ENCODE assay signal across 15 mouse cellular contexts in the genomic region with DNA sequence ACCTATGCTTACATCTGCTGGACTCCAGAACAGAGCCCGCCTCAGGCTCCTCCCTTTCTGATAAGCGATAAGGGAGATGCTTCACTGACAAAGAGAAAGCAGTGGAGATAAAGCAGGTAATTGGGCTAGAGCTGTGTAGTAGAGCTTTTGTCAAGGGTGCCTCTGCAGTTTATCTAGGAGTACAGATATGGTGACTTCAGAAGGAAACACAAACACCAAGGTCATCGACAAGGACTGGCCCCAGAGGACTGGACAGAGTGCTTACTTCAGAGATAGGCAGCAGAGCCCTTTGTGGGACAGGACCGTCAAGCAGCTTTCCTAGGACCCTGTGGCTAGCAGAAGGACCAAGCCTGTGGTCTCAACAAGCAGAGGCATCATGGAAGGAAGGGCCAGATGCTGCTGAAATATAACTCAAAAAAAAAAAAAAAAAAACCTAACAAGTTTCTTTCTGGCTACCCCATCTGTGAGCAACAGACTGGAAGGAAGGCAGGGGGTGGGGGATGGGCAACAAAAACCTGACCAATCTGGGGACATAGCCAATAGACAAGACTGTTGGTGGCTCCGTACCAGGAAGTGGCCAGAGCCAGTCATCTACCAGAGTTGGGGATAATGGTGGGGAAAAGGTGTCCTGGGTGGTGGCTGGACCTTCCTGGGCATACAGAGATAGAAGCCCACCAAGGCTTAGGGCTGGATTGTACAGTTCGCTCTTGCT. TPM values are rescaled to one million over a fixed set of nuclear protein-coding genes. Genes with fewer than 3 reads are reported as not detected.
A peak's percentile ranks its signal among the peaks of the same experiment; 100 is the strongest.
DNase-seq lines count a peak whose midpoint lies in the region; ATAC-seq and TF ChIP-seq lines count a peak whose summit lies in the region.
"Had no signal": no experiment of that assay in that cellular context is flagged by ENCODE, and none has a peak within 500 bp of the region (broad histone marks: within the 10 kb centered on the region; RNA-seq: fewer than 3 reads in every experiment).

No protein-coding gene starts in this region.

- WGBS in cerebellum, adult 2 months: 75% methylated on average over 6 of the region's 6 CpGs
- WGBS in intestine, embryonic 15.5 days: 65% methylated on average over 6 of the region's 6 CpGs
- 61% methylated on average over 6 of the region's 6 CpGs for WGBS in intestine, embryonic 16.5 days
- 95% methylated on average over 6 of the region's 6 CpGs for WGBS in midbrain, postnatal 0 days

- no peaks in the 10 kb centered on the region for H3K27me3 ChIP-seq in cerebellum, adult 2 months (ENCODE audit: control insufficient read depth, insufficient read depth, low read length)
- no peaks in the 10 kb centered on the region for H3K27me3 ChIP-seq in intestine, embryonic 15.5 days (replicated peaks)
- H3K27me3 ChIP-seq in intestine, embryonic 16.5 days (replicated peaks; ENCODE audit: control insufficient read depth, insufficient read depth, low read length): no peaks in the 10 kb centered on the region
- H3K27me3 ChIP-seq in testis, adult 2 months (ENCODE audit: control insufficient read depth, insufficient read depth, low read length): no peaks in the 10 kb centered on the region
- no peaks in the 10 kb centered on the region for H3K27me3 ChIP-seq in midbrain, postnatal 0 days (ENCODE audit: insufficient read depth, low read length)
- H3K27me3 ChIP-seq: limb, embryonic 13.5 days had no signal

- H3K4me1 ChIP-seq in cerebellum, adult 2 months (ENCODE audit: control insufficient read depth, insufficient read depth, low read length): no peaks in the 10 kb centered on the region
- peaks cover 59% of the 10 kb centered on the region for H3K4me1 ChIP-seq in intestine, embryonic 15.5 days (replicated peaks)
- peaks cover 52% of the 10 kb centered on the region for H3K4me1 ChIP-seq in intestine, embryonic 16.5 days (ENCODE audit: control insufficient read depth, insufficient read depth, low read length)
- H3K4me1 ChIP-seq in testis, adult 2 months (ENCODE audit: control insufficient read depth, insufficient read depth, low read length): peaks cover 6% of the 10 kb centered on the region
- H3K4me1 ChIP-seq in midbrain, postnatal 0 days (ENCODE audit: insufficient read depth, low read length): no peaks in the 10 kb centered on the region

- no peak for TF ChIP-seq CTCF in cerebellum, adult 2 months (IDR thresholded peaks at IDR 0.05; ENCODE audit: borderline replicate concordance, insufficient read depth, low read depth, low read length)
- TF ChIP-seq CTCF in testis, adult 2 months (IDR thresholded peaks at IDR 0.05; ENCODE audit: control insufficient read depth, insufficient read depth, insufficient replicate concordance, low read depth, low read length): no peak
- no peak for TF ChIP-seq CTCF in midbrain, postnatal 0 days (IDR thresholded peaks at IDR 0.05)

- no peak overlapping the region for H3K9ac ChIP-seq in intestine, embryonic 15.5 days
- H3K9ac ChIP-seq in intestine, embryonic 16.5 days (ENCODE audit: low read depth, low read length): no peak overlapping the region
- H3K9ac ChIP-seq in midbrain, postnatal 0 days (replicated peaks; ENCODE audit: low read length, poor library complexity, severe bottlenecking): no peak overlapping the region
- H3K9ac ChIP-seq: limb, embryonic 13.5 days; lung, embryonic 14.5 days had no signal

- no peaks in the 10 kb centered on the region for H3K36me3 ChIP-seq in intestine, embryonic 15.5 days
- no peaks in the 10 kb centered on the region for H3K36me3 ChIP-seq in intestine, embryonic 16.5 days (ENCODE audit: control insufficient read depth, insufficient read depth, low read length)
- no peaks in the 10 kb centered on the region for H3K36me3 ChIP-seq in testis, adult 2 months (ENCODE audit: control insufficient read depth, insufficient read depth, low read length)
- no peaks in the 10 kb centered on the region for H3K36me3 ChIP-seq in midbrain, postnatal 0 days (ENCODE audit: insufficient read depth, low read length)

- DNase-seq in cerebellum, postnatal 14 days: peak; percentile 55 to 78
- no peak for DNase-seq in cerebellum, adult 2 months
- no peak for DNase-seq in testis, postnatal 14 days (ENCODE audit: low spot score)
- DNase-seq in testis, postnatal 10 days (ENCODE audit: low spot score): peak; percentile 72
- DNase-seq in midbrain, postnatal 0 days (ENCODE audit: low spot score): no peak
- DNase-seq: cerebellum, adult 18-20 months; gastrocnemius, postnatal 36 days; lung, embryonic 14.5 days had no signal

- TF ChIP-seq POLR2A in cerebellum, adult 2 months (IDR thresholded peaks at IDR 0.05; ENCODE audit: borderline replicate concordance, insufficient read depth, low read length): no peak
- TF ChIP-seq POLR2A in testis, adult 2 months (IDR thresholded peaks at IDR 0.05; ENCODE audit: control insufficient read depth, low read depth, low read length): no peak

- ATAC-seq in intestine, embryonic 15.5 days: no peak
- no peak for ATAC-seq in intestine, embryonic 16.5 days
- ATAC-seq in midbrain, postnatal 0 days (ENCODE audit: low FRiP score): no peak; the same call in 1 of the 2 replicates
- ATAC-seq: forebrain, embryonic 16.5 days; inflammation-experienced regulatory T-cells, adult 6 months had no signal

- no peak overlapping the region for H3K4me2 ChIP-seq in intestine, embryonic 15.5 days (replicated peaks)
- H3K4me2 ChIP-seq in intestine, embryonic 16.5 days (ENCODE audit: low read depth, low read length): no peak overlapping the region
- H3K4me2 ChIP-seq in midbrain, postnatal 0 days (ENCODE audit: low read depth, low read length, poor library complexity, severe bottlenecking): no peak overlapping the region
- H3K4me2 ChIP-seq: limb, embryonic 13.5 days; lung, embryonic 14.5 days had no signal

- H3K27ac ChIP-seq in cerebellum, adult 2 months (ENCODE audit: insufficient read depth, low read length): no peak overlapping the region
- peak overlapping the region; percentile 13; the same call in 1 of the 2 replicates for H3K27ac ChIP-seq in intestine, embryonic 15.5 days
- H3K27ac ChIP-seq in intestine, embryonic 16.5 days (ENCODE audit: low read length): no peak overlapping the region; the same call in 1 of the 2 replicates
- peak overlapping the region; percentile 34; the same call in 1 of the 2 replicates for H3K27ac ChIP-seq in testis, adult 2 months (ENCODE audit: control insufficient read depth, insufficient read depth, low read depth, low read length)
- no peak overlapping the region for H3K27ac ChIP-seq in midbrain, postnatal 0 days (ENCODE audit: low read depth, low read length)
- H3K27ac ChIP-seq: limb, embryonic 13.5 days had no signal

- no peaks in the 10 kb centered on the region for H3K9me3 ChIP-seq in intestine, embryonic 15.5 days
- no peaks in the 10 kb centered on the region for H3K9me3 ChIP-seq in intestine, embryonic 16.5 days (ENCODE audit: control insufficient read depth, low read length)
- no peaks in the 10 kb centered on the region for H3K9me3 ChIP-seq in midbrain, postnatal 0 days (ENCODE audit: low read length)
- H3K9me3 ChIP-seq: limb, embryonic 13.5 days had no signal

- H3K4me3 ChIP-seq in cerebellum, adult 2 months (replicated peaks; ENCODE audit: insufficient read depth, low read depth, low read length): no peak overlapping the region
- no peak overlapping the region for H3K4me3 ChIP-seq in intestine, embryonic 15.5 days (replicated peaks)
- no peak overlapping the region for H3K4me3 ChIP-seq in intestine, embryonic 16.5 days (ENCODE audit: low read length)
- no peak overlapping the region for H3K4me3 ChIP-seq in testis, adult 2 months (ENCODE audit: control insufficient read depth, low read depth, low read length)
- H3K4me3 ChIP-seq in midbrain, postnatal 0 days (ENCODE audit: low read depth, low read length): no peak overlapping the region
- H3K4me3 ChIP-seq: limb, embryonic 13.5 days; myocyte had no signal

RNA-seq across cellular contexts. Expression of a gene that starts 25.2 kb away (rescaled TPM):
- 29.2 and 34.2 TPM in 2 replicates for polyA plus RNA-seq in cerebellum, adult 2 months (2012; rRNA removed)
- polyA plus RNA-seq in intestine, embryonic 15.5 days (2015; fragmentation: Nextera tagmentation; extraction: Ambion mirVana): 21.1 and 22.9 TPM in 2 replicates
- 18.7 and 21.0 TPM in 2 replicates for polyA plus RNA-seq in intestine, embryonic 16.5 days (2015; fragmentation: Nextera tagmentation; extraction: Ambion mirVana)
- 4.8 and 6.6 TPM in 2 replicates for polyA plus RNA-seq in testis, adult 2 months (2012; rRNA removed)
- total RNA-seq in midbrain, postnatal 0 days (2014; rRNA removed): 33.3 and 38.7 TPM in 2 replicates
- polyA plus RNA-seq in midbrain, postnatal 0 days (2015; fragmentation: Nextera tagmentation; extraction: Ambion mirVana): 4.7 and 4.9 TPM in 2 replicates

Comparison
In these comparisons a context has a peak if more than half of its experiments do, and no peak if none do; other contexts are left out.
1. DNase-seq: peak in cerebellum, postnatal 14 days (2 of 2) and testis, postnatal 10 days (single experiment); none in cerebellum, adult 2 months (0 of 2), testis, postnatal 14 days (single experiment) and midbrain, postnatal 0 days (single experiment).
2. H3K27ac ChIP-seq: peak in intestine, embryonic 15.5 days (single experiment) and testis, adult 2 months (single experiment); none in cerebellum, adult 2 months (single experiment), intestine, embryonic 16.5 days (single experiment) and midbrain, postnatal 0 days (single experiment).